Mouse (Mus musculus): Measurements from ENCODE around the gene Pitpnm2. TPM values are rescaled to one million over a fixed set of nuclear protein-coding genes. Genes with fewer than 3 reads are reported as not detected.
"Not testable (repeated sequence)": the region's sequence is repeated elsewhere in the genome, so short reads cannot be mapped to it uniquely, and the experiment has no call there.

The Pitpnm2 gene
- total RNA-seq (2021) = 100 to 1,000 TPM; 202 to 237 TPM
- long read RNA-seq, experiment 1, full-length matches to known transcripts = 7 of 52 reads
- long read RNA-seq, experiment 1, partial matches to known transcripts = 11 of 52 reads
- long read RNA-seq, experiment 1, other reads (novel, unspliced or antisense) = 34 of 52 reads
- long read RNA-seq, experiment 2, transcript Pitpnm2-206 (3 exons, 869 nt) = major isoform, 6 of 73 reads
- long read RNA-seq, experiment 2, partial matches to known transcripts = 16 of 73 reads
- long read RNA-seq, experiment 2, other reads (novel, unspliced or antisense) = 48 of 73 reads

DNA sequence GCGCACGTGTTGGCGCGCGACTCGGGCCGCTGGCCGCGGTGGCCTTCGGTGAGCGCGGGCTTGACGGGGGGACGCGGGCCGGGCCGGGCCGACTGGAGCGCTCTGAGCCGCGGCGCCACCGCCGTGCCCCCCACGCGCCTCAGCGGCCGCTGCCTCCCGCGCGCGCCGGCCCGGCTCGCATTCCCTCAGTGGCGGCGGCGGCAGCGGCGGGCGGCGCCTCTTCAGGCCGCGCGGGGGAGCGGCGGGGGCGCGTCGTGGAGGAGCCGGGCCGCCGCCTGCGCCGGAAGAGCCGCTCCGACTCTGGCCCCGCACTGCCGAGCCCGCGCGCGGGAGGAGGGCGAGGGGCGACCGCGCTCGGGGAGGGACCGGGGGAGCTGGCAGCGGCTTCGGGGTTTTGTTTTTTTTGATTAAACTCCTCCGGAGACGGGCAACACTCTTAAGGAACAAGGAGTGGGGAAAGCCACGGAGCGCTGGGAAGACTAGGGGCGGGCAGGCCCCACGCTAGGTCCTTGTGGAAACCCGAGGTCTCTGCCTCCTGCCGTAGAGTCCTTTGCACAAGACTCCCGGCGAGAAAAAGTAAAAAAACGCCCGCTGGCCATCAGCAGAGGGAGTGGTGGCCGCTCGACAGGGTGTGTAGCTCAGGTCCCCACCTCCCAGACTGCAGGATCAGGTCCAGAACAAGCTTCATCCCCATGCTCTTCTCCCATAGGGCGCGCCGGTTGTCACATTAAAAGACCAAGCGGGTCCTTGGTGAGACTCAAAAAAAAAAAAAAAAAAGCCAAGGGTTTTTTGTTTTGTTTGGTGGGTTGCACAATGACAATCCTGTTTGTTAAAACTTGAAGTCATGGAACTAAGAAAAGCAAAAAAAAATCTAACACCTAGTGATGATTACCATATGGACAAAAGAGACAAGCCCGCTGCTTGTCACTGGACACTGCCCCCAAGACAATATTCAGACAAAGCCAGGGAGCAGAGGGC, at the start of gene Pitpnm2:
TSS of gene Pitpnm2 (minus strand) at position 147 of the 978 bp plus-strand sequence.
- peak in 1 of 2 experiments; percentile 39 for DNase-seq (ENCODE audit: low spot score in 2 of 2)
- intact Hi-C loops (cut with DNase I) = loop anchor here (2.0 to 5.0 kb wide), 3 partner anchors 29 to 83 kb away; no protein-coding TSS in a partner anchor

DNA sequence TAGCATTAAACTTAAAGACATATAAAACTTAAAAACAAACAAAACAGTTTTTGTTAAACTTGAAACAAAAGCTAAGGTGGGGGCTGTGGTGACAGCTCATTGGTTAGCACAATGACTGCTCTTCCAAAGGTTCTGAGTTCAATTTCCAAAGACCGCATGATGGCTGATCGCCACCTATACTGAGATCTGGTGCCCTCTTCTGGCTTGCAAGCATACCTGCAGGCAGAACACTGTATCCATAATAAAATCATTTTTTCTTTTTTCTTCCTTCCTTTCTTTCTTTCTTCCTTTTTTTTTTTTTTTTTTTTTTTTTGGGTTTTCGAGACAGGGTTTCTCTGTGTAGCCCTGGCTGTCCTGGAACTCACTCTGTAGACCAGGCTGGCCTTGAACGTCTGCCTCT, 49.7 kb upstream of the Pitpnm2 start:
- intact Hi-C loops (cut with DNase I); DNase-seq (ENCODE audit: low spot score in 2 of 2): not testable (repeated sequence)

DNA sequence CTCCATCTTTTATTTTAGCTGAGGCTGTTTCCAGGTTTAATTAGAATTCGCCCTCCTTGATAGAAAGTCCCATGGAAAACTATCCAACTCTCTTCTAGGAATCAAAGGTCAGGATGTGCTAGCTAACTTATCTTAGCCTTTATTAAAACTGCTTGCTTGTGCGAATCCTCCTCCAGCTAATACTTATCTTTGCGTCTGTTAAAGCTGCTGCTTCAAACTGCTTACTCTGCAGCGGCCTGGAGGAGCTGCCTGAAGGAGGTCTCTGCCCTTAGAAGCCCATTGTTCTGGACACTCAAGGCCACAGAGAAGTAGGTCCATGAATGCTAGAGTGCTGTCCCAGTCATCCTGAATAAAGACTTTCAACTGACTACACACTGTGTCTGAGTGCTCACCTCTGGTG, 46.9 kb upstream of the Pitpnm2 start:
- DNase-seq (ENCODE audit: low spot score in 2 of 2) = no peak
- intact Hi-C loops (cut with DNase I) = no loop called here

GRCm38 (mm10) chr5:124293967-124294366, 44.4 kb upstream of the Pitpnm2 start:
- intact Hi-C loops (cut with DNase I) = no loop called here
- DNase-seq (ENCODE audit: low spot score in 2 of 2) = peak in 1 of 2 experiments; percentile 58

- DNase-seq (ENCODE audit: low spot score in 2 of 2) = no peak
- intact Hi-C loops (cut with DNase I) = no loop called here
These were observed 40.7 kb upstream of the Pitpnm2 start for GRCm38 (mm10) chr5:124290216-124290615.

DNA sequence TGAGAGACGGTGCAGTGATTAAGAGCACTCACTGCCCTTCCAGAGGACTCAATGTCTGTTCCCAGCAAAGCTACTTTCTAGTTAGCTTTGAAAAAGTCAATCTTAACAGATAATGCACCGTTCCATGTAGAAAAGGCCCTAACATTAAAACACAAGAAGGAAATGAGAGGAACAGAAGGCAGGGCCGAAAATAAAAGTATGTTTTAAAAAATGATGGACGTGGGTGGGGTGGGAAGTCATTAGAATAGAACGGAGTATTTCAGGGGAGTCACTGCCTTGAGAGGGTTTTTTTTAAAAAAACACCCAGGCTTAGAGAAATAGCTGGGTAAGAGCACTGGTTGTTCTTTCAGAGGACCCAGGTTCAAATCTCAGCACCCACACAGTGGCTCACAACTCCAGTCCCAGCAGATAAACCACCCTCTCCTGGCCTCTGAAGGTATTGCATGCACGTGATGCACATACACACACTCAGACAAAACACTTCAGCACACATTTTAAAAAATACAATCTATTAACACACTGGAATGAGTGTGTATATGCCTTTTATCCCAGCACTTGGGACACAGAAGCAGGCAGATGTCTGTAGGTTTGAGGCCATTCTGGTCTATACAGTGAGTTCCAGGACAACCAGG, 38.2 kb upstream of the Pitpnm2 start:
- peak; percentile 44 to 46 for DNase-seq (ENCODE audit: low spot score in 2 of 2)
- intact Hi-C loops (cut with DNase I) = no loop called here

DNA sequence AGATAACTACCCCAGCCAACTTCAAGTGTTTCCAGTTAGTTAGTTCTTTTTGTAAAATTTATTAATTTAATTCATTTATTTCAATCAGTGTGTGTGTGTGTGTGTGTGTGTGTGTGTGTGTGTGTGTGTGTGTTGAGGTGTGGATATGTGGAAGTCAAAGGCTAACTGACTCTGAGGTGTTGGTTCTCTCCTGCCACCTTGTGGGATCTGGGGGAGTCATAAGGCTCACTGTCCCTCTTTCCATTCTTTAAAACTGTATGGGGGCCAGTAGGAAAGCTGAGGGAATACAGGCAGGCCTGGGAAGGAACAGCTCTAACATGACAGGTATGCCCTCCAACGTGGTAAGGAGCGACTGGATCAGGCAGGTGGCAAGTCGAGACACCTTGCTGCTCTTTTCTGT, 34.8 kb upstream of the Pitpnm2 start:
- intact Hi-C loops (cut with DNase I) = no loop called here
- no peak for DNase-seq (ENCODE audit: low spot score in 2 of 2)

DNA sequence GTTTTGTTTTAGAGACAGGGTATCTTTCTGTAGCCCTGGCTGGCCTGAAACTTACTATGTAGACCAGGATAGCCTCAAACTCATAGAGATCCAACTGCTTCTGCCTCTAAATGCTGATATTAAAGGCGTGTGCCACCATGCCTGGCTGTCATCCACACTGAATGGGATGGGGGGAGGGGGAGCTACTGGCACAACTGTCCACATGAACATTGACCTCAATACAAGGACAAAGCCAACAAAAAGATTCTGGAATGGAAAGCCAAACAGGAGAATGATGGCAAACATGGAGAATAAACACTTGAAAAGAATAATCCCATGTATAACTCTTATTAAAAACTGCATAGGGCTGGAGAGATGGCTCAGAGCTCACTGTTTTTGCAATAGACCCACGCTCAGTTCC, 33.3 kb upstream of the Pitpnm2 start:
- intact Hi-C loops (cut with DNase I) = no loop called here
- DNase-seq (ENCODE audit: low spot score in 2 of 2) = no peak

DNA sequence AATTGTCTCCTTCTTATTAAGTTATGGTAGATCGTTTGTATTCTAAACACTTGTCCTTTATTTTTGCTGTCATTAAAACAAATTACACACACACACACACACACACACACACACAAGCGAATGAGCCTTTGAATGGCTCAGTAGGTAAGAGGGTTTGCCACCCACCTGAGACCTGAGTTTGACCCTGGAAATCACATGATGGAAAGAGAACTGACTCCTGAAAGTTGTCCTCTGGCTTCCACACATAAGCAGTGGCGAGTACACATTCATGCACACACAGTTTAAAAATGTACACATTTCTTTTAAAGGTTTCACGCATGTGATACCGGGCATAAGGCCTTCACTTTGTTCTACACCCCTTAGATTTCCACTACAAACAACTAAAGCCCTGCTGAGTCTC, 20.7 kb upstream of the Pitpnm2 start:
- intact Hi-C loops (cut with DNase I) = no loop called here
- no peak for DNase-seq (ENCODE audit: low spot score in 2 of 2)

GRCm38 (mm10) chr5:124269661-124270060, 20.1 kb upstream of the Pitpnm2 start:
- DNase-seq (ENCODE audit: low spot score in 2 of 2) = no peak
- intact Hi-C loops (cut with DNase I) = no loop called here

- no peak for DNase-seq (ENCODE audit: low spot score in 2 of 2)
- intact Hi-C loops (cut with DNase I) = no loop called here
These were observed 18.1 kb upstream of the Pitpnm2 start for GRCm38 (mm10) chr5:124267652-124268051.

GRCm38 (mm10) chr5:124266821-124267220, 17.3 kb upstream of the Pitpnm2 start:
- intact Hi-C loops (cut with DNase I) = no loop called here
- no peak for DNase-seq (ENCODE audit: low spot score in 2 of 2)

- no peak for DNase-seq (ENCODE audit: low spot score in 2 of 2)
- intact Hi-C loops (cut with DNase I) = no loop called here
These were observed 13.7 kb upstream of the Pitpnm2 start for GRCm38 (mm10) chr5:124263246-124263645.

GRCm38 (mm10) chr5:124262090-124262489, 12.5 kb upstream of the Pitpnm2 start:
- intact Hi-C loops (cut with DNase I) = no loop called here
- no peak for DNase-seq (ENCODE audit: low spot score in 2 of 2)

DNA sequence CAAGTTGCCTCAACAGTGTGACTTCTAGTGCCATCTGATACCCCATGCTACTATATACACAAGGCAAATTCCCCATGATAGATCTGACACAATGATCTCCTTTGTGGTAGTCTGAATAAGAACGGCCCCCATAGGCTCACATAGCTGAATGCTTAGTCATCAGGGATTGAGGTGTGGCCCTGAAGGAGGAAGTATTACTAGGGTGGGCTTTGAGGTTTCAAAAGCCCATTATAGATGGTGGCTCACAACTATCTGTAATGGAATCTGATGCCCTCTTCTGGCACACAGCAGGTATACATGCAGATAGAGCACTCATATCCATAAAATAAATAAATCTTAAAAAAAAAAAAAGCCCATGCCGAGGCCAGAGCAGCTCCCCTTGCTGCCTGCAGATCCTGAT, 9.6 kb upstream of the Pitpnm2 start:
- DNase-seq (ENCODE audit: low spot score in 2 of 2) = peak in 1 of 2 experiments; percentile 27
- intact Hi-C loops (cut with DNase I) = no loop called here

- intact Hi-C loops (cut with DNase I) = no loop called here
- no peak for DNase-seq (ENCODE audit: low spot score in 2 of 2)
These were observed 8.5 kb upstream of the Pitpnm2 start for GRCm38 (mm10) chr5:124258026-124258425.

DNA sequence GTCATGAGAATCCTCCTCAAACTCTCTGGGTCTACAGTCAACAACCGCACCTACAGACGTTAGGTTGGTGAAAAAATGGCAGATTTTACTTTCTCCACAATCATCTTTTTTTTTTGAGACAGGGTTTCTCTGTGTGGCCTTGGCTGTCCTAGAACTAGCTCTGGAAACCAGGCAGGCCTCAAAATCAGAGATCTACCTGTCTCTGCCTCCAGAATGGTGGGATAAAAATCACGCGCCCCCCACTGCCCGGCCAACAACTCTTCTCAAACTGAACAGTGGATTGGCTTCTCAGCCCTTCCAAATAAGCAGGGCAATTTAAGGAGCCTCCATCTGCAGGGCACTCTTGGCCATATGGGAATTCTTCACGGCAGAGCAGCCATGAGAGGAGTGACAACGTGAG, 5.6 kb upstream of the Pitpnm2 start:
- no peak for DNase-seq (ENCODE audit: low spot score in 2 of 2)
- intact Hi-C loops (cut with DNase I) = no loop called here

GRCm38 (mm10) chr5:124253555-124253954, 4.0 kb upstream of the Pitpnm2 start:
- peak in 1 of 2 experiments; percentile 40 for DNase-seq (ENCODE audit: low spot score in 2 of 2)
- intact Hi-C loops (cut with DNase I) = no loop called here

DNA sequence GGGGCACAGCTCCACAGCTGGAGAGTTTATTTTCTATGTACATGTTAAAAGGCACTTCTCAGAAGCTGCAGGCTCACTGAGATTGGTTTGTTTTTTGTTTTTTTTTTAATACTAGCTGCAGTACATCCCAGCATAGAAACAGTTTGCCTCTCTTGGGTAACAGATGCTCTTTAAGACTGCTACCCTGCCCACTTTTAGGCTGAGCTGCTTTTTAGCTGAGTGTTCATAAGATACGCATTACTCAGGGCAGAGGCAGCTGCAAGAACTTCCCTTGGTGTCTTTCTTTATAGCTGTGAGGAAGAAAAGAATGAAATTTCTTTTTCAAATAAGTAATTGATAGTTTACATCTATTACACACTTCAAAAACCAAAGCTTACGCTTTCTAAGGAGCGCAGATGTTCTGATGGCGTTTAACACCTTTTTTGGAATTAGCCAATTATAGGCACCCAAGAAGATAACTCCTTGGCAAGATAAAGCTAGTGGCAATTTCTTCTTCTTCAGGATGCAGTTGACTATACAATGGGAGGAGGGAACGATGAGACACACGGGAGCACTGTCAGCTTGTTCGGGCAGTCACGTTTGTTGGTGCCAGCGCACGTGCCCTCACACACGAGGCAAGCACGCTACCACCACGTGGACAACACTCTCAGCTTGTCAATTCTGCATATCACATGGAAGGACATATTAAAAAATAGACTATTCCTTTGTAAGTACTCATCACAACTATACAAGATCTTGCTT, 3.2 kb upstream of the Pitpnm2 start:
- intact Hi-C loops (cut with DNase I) = no loop called here
- peak; percentile 38 to 70 for DNase-seq (ENCODE audit: low spot score in 2 of 2)

Measured in left cerebral cortex, postnatal 14 days (tissue).